ENCODE assay signal across 7 mouse cellular contexts in the genomic region with DNA sequence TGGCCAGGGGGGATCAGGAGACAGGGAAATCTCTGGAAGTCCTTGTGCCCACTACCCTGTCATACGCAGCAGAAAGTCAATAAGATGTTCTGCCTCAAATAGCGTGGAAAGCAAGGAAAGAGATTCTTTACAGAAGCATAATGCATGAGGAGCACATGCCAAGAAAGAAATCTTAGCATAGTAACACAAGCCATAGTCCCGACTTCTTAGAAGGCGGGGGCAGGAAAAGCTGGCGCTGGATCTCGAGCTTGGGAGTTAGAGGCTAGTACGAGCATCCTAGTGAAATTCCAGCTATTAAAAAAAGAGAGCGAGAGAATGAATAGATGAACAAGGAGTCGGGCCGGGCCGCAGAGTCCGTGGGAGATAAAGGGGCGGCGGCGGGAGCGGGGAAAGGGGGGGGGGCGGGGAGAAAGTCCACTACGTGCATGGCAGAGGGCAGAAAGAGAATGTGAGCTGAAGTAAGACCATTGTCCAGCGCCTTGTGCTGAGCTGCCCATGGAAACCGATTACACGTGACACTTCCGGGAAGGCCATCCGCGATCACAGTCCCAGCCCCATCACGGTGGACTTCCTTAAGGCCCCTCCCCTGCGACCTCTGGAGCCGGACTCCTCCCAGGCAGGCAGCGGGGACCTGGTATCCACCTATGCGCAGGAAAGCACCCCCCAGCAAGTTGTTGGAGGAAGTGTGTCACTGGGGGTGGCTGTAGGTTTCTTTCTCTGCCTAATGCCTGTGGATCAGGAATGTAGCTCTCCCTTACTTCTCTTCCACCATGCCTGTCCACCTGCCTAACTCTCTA. TPM values are rescaled to one million over a fixed set of nuclear protein-coding genes. Genes with fewer than 3 reads are reported as not detected.
A peak's percentile ranks its signal among the peaks of the same experiment; 100 is the strongest.
DNase-seq lines count a peak whose midpoint lies in the region; ATAC-seq and TF ChIP-seq lines count a peak whose summit lies in the region.

No protein-coding gene starts in this region.

- no peak overlapping the region for H3K27ac ChIP-seq in ES-E14 (ENCODE audit: insufficient read depth, low read depth, low read length, poor library complexity, severe bottlenecking)
- peak overlapping the region; percentile 51 for H3K27ac ChIP-seq in embryonic facial prominence, embryonic 15.5 days (replicated peaks)
- H3K27ac ChIP-seq in macrophage: peak overlapping the region; percentile 97

- peak; percentile 34 for DNase-seq in CD4-positive helper T cell, adult 2 months (ENCODE audit: low read depth, low spot score)
- DNase-seq in ES-E14 (ENCODE audit: low read depth, low spot score): no peak
- DNase-seq in heart, postnatal 25 days (ENCODE audit: low spot score): peak; percentile 49
- DNase-seq in kidney, postnatal 4 days: peak; percentile 65 to 82
- peak; percentile 53 for DNase-seq in splenic B cell, adult 2 months (ENCODE audit: low read depth, low spot score)

- WGBS in embryonic facial prominence, embryonic 15.5 days: 7% methylated on average over 27 of the region's 29 CpGs
- 33% methylated on average over 25 of the region's 29 CpGs for WGBS in macrophage (ENCODE audit: missing documents)

- H3K79me2 ChIP-seq in macrophage (ENCODE audit: inconsistent target): peaks cover 13% of the 10 kb centered on the region; the same call in 1 of the 2 replicates

- H3K27me3 ChIP-seq in embryonic facial prominence, embryonic 15.5 days: no peaks in the 10 kb centered on the region
- no peaks in the 10 kb centered on the region for H3K27me3 ChIP-seq in splenic B cell, adult 2 months (ENCODE audit: control insufficient read depth, insufficient read depth, low read length, poor library complexity, severe bottlenecking)

- peak; percentile 57; the same call in 1 of the 2 replicates for ATAC-seq in embryonic facial prominence, embryonic 15.5 days (ENCODE audit: insufficient number of reproducible peaks, low FRiP score, low TSS enrichment, low read depth)

- no peak overlapping the region; the same call in 1 of the 2 replicates for H3K9ac ChIP-seq in ES-E14 (ENCODE audit: insufficient read depth, low read depth, low read length, poor library complexity, severe bottlenecking)
- H3K9ac ChIP-seq in embryonic facial prominence, embryonic 15.5 days: peak overlapping the region; percentile 21; the same call in 1 of the 2 replicates

- peak overlapping the region; percentile 71 for H3K4me2 ChIP-seq in embryonic facial prominence, embryonic 15.5 days (replicated peaks)

- peaks cover 4 to 9% of the 10 kb centered on the region in 2 experiments; a peak in 2 of 4 replicates for H3K4me1 ChIP-seq in ES-E14 (ENCODE audit: control insufficient read depth in 2 of 2, insufficient read depth in 2 of 2, low read length in 2 of 2, poor library complexity in 1 of 2)
- peaks cover 30% of the 10 kb centered on the region for H3K4me1 ChIP-seq in embryonic facial prominence, embryonic 15.5 days

- no peaks in the 10 kb centered on the region for H3K36me3 ChIP-seq in ES-E14 (ENCODE audit: control insufficient read depth, insufficient read depth, low read length, poor library complexity, severe bottlenecking)
- H3K36me3 ChIP-seq in embryonic facial prominence, embryonic 15.5 days: no peaks in the 10 kb centered on the region
- no peaks in the 10 kb centered on the region for H3K36me3 ChIP-seq in macrophage (ENCODE audit: inconsistent target)
- no peaks in the 10 kb centered on the region for H3K36me3 ChIP-seq in splenic B cell, adult 2 months (ENCODE audit: control insufficient read depth, insufficient read depth, low read length, poor library complexity, severe bottlenecking)

- no peaks in the 10 kb centered on the region for H3K9me3 ChIP-seq in ES-E14 (ENCODE audit: control insufficient read depth, insufficient read depth, low read depth, low read length)
- no peaks in the 10 kb centered on the region for H3K9me3 ChIP-seq in embryonic facial prominence, embryonic 15.5 days (replicated peaks)

- in situ Hi-C loops in ES-E14 (cut with MboI; ENCODE audit: low sequenced_read_pairs in 2 of 2, unreplicated experiment in 2 of 2): no loop called here

- H3K4me3 ChIP-seq in ES-E14 (ENCODE audit: insufficient read depth in 1 of 2, low read depth in 1 of 2, low read length in 2 of 2, poor library complexity in 1 of 2, severe bottlenecking in 1 of 2) (peak overlapping the region; percentile 20 to 28), macrophage (ENCODE audit: inconsistent target) (no peak overlapping the region)
- peak overlapping the region; percentile 39 for H3K4me3 ChIP-seq in embryonic facial prominence, embryonic 15.5 days (replicated peaks)

- intact Hi-C loops in heart, postnatal 25 days (cut with DNase I): loop anchor here (5.0 kb wide), 1 partner anchor 43 kb away; no protein-coding TSS in a partner anchor

TF ChIP-seq in ES-E14, 5 proteins besides CTCF, POLR2A, EP300 and RAD21:
- TF ChIP-seq MAFK (IDR thresholded peaks at IDR 0.05; ENCODE audit: insufficient read depth, low read depth, low read length) (no peak), ZNF384 (IDR thresholded peaks at IDR 0.05; ENCODE audit: low read depth, low read length) (no peak), HCFC1 (IDR thresholded peaks at IDR 0.05; ENCODE audit: borderline replicate concordance, insufficient read depth, low read length) (no peak), ZC3H11A (IDR thresholded peaks at IDR 0.05; ENCODE audit: borderline replicate concordance, low read depth, low read length) (no peak), CHD2 (IDR thresholded peaks at IDR 0.05; ENCODE audit: low read depth, low read length) (no peak)

RNA-seq across cellular contexts. Expression of a gene that starts 12.6 kb away (rescaled TPM):
- 107 and 189 TPM in 2 replicates for total RNA-seq in ES-E14 (2012; rRNA removed)
- 672 and 685 TPM in 2 replicates for polyA plus RNA-seq in embryonic facial prominence, embryonic 15.5 days (2015; fragmentation: Nextera tagmentation; extraction: Ambion mirVana)
- total RNA-seq in heart, postnatal 25 days (2021): 100 to 1,000 TPM; 153 to 169 TPM
- total RNA-seq in macrophage (2018; cell fraction: chromatin; rRNA removed): 100 to 1,000 TPM; 124 to 290 (median 239) TPM
- total RNA-seq in macrophage (2018; cell fraction: cytosol; rRNA removed): 100 to 1,000 TPM; 731 to 913 (median 795) TPM
- total RNA-seq in macrophage (2018; cell fraction: nucleus; rRNA removed): 100 to 1,000 TPM; 294 to 817 (median 419) TPM
- 706 to 958 TPM (median 881 TPM) in 3 replicates for polyA plus RNA-seq in macrophage (2018)

RNA-seq across cellular contexts. Expression of a gene that starts 39.4 kb away (rescaled TPM):
- total RNA-seq in ES-E14 (2012; rRNA removed): not detected in 2 replicates
- not detected in 2 replicates for polyA plus RNA-seq in embryonic facial prominence, embryonic 15.5 days (2015; fragmentation: Nextera tagmentation; extraction: Ambion mirVana)
- not detected for total RNA-seq in heart, postnatal 25 days (2021)
- total RNA-seq in macrophage (2018; cell fraction: chromatin; rRNA removed): not detected
- not detected for total RNA-seq in macrophage (2018; cell fraction: cytosol; rRNA removed)
- not detected for total RNA-seq in macrophage (2018; cell fraction: nucleus; rRNA removed)
- not detected in 3 replicates for polyA plus RNA-seq in macrophage (2018)
